In the genomic region with DNA sequence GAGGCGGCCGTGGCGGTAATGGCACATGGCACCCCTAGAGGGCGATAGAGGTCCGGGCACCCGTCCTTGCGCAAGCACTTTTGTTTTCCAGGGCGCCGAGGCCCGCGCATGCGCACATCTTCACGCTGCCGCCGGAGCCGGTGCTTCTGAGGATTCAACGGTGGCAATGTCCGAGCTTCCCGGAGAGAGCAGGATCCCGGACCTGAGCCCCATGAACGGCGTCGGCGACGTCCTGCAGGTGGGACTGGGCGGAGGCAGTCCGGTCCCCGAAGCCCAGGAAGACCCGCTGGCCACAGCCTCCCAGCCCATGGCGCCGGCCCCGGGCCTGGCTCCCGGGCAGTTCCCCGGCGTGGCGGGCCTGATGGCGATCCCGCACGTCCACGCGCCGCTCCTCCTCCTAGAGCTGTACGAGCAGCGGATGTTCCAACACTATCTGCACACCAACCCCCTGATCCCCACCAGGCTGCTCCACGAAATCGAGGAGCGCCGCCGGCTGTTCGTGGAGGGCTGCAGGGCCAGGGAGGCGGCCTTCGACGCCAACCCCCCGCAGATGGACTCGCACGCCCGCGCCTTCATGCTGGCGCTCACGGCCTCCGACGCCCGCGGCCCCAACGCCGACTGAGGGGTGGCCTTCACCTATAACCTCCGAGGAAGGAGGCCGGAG, we compare ENCODE assay signal across 8 mouse cellular contexts. TPM values are rescaled to one million over a fixed set of nuclear protein-coding genes. Genes with fewer than 3 reads are reported as not detected.
DNase-seq lines count a peak whose midpoint lies in the region; ATAC-seq lines count a peak whose summit lies in the region.

A gene (plus strand): TSS at position 125 of the 664 bp plus-strand sequence.

- peak; percentile 89 for ATAC-seq in intestine, embryonic 15.5 days

- H3K4me2 ChIP-seq in intestine, embryonic 15.5 days (replicated peaks), result peak within 1 kb of the TSS; percentile 94

- peak within 1 kb of the TSS; percentile 68 for H3K4me3 ChIP-seq in intestine, embryonic 15.5 days (replicated peaks)

- peak within 1 kb of the TSS; percentile 80 for H3K9ac ChIP-seq in intestine, embryonic 15.5 days

- H3K27me3 ChIP-seq in intestine, embryonic 15.5 days (replicated peaks), result no peaks in the 10 kb centered on the region

- H3K4me1 ChIP-seq in intestine, embryonic 15.5 days (replicated peaks), result peaks cover 7% of the 10 kb centered on the region

- H3K36me3 ChIP-seq in intestine, embryonic 15.5 days, result no peaks in the 10 kb centered on the region

- 3% methylated on average over 68 of the region's 68 CpGs for WGBS in intestine, embryonic 15.5 days

- peak within 1 kb of the TSS; percentile 52 for H3K27ac ChIP-seq in intestine, embryonic 15.5 days

- no peaks in the 10 kb centered on the region for H3K9me3 ChIP-seq in intestine, embryonic 15.5 days

- DNase-seq in adrenal gland, postnatal 10 days, result peak; percentile 98
- peak; percentile 94 for DNase-seq in embryo, embryonic 9.5 days (ENCODE audit: extremely low spot score)
- peak; percentile 94 to 97 for DNase-seq in gastrocnemius, postnatal 36 days
- DNase-seq in left cerebral cortex, postnatal 14 days (ENCODE audit: low spot score in 2 of 2), result peak; percentile 95 to 98
- peak; percentile 96 for DNase-seq in mesoderm, embryonic 11.5 days (ENCODE audit: low read depth, low spot score)
- peak; percentile 95 for DNase-seq in right cerebral cortex, postnatal 25 days
- DNase-seq in urinary bladder, postnatal 36 days (ENCODE audit: low spot score in 2 of 2), result peak; percentile 91 to 96

- intact Hi-C loops in gastrocnemius, postnatal 36 days (cut with DNase I), result loop anchor here (5.0 kb wide), 1 partner anchor 70 kb away; no protein-coding TSS in a partner anchor
- intact Hi-C loops in left cerebral cortex, postnatal 14 days (cut with DNase I), result loop anchor here (5.0 kb wide), 1 partner anchor 60 kb away; a partner anchor contains a TSS

RNA-seq across cellular contexts. Expression of the gene that starts here (rescaled TPM):
- total RNA-seq in adrenal gland, postnatal 10 days (2021), result 10 to 100 TPM; 13.4 to 15.7 TPM
- 1 to 10 TPM; 5.2 to 5.9 TPM for total RNA-seq in gastrocnemius, postnatal 36 days (2021)
- 8.1 and 9.4 TPM in 2 replicates for polyA plus RNA-seq in intestine, embryonic 15.5 days (2015; fragmentation: Nextera tagmentation; extraction: Ambion mirVana)
- 10 to 100 TPM; 40.7 to 44.1 TPM for total RNA-seq in left cerebral cortex, postnatal 14 days (2021)

Comparison
In these comparisons a context has a peak if more than half of its experiments do, and no peak if none do; other contexts are left out.
1. Peak in every context shown above with its lines: DNase-seq, ATAC-seq, H3K4me3 ChIP-seq and H3K27ac ChIP-seq.